Mouse (Mus musculus) CH12.LX (cell line): ENCODE measurements at regions not wholly inside any gene's neighbourhood (a gene's known extent, or its start where the extent isn't known, plus 50 kb on each side); places are given as distances from the start of the nearest gene placed in this dataset.

Experiments
- CTCF ChIP-seq, 2 experiments: IDR thresholded peaks in 1 of 2; conservative IDR thresholded peaks in 1 of 2; 2 replicates each; pipeline ENCODE4 v1.5.1; 2011 to 2012; ENCODE audit warnings: low read depth in 2 of 2, low read length in 2 of 2, improper control_type of control experiment in 1 of 2, inconsistent platforms in 1 of 2, mild to moderate bottlenecking in 1 of 2, moderate library complexity in 1 of 2
- SMC3 ChIP-seq: IDR thresholded peaks from 2 replicates; pipeline ENCODE4 v1.6.1; 2011; ENCODE audit warnings: low read depth, low read length, improper control_type of control experiment
- TCF12 ChIP-seq: IDR thresholded peaks from 2 replicates; pipeline ENCODE4 v1.6.1; 2014; ENCODE audit warnings: low read depth, mild to moderate bottlenecking, inconsistent platforms, low read length, improper control_type of control experiment

DNA sequence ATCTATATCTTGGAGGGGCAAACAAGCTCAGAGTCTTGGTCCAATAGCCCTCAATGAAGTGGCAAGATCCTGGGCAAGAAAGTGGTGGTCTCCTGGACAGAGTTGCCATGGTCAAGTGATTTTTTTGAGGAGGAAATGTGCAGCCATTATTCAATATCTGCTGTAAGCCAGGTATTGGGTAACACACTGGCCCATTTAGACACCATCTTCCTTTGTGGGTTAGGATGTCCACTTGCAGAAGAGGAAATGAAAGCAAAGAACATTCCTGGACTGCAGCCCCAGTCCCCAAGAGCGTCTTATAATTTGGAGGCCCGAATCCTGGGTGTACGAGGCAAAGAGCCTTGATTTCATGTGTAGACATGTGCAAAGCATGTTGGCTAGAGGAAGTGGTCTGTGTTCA is 56.3 kb upstream of the Pitx1 start:
- TF ChIP-seq CTCF (conservative IDR thresholded peaks at IDR 0.05 in 1 of 2, IDR thresholded peaks at IDR 0.05 in 1 of 2; ENCODE audit: low read depth in 2 of 2, low read length in 2 of 2) (no peak), SMC3 (no peak), TCF12 (no peak)
